Mouse (Mus musculus) A20 (cell line): ENCODE measurements at regions not wholly inside any gene's neighbourhood (a gene's known extent, or its start where the extent isn't known, plus 50 kb on each side); places are given as distances from the start of the nearest gene placed in this dataset.
A peak's percentile ranks its signal among the peaks of the same experiment; 100 is the strongest.

Source experiments
- DNase-seq: peaks from one replicate; pipeline ENCODE4 v3.0.0-alpha.2; 2011; ENCODE audit warnings: low read depth, low spot score

- no peak for DNase-seq
These were observed 351.8 kb downstream of the Osr1 start for GRCm38 (mm10) chr12:9921591-9922198.

DNA sequence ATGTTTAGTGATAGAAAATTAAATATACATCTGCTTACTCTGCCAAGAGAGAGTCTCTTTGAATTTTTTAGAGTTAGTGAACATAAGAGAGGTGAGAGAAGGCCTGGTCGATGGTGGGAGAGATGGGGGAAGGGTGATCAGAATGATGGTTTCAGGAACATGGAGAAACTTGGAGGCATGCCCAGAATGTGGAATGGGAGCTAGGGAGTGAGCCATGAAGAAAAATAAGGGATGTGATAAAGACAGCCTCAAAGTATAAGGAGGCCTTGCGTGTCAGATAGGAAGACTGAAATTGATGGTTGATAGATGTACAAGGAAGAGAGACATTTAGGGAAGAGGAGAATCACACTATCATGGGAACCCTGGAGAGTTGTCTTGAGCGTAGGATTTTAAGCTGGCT lies 354.6 kb downstream of the Osr1 start:
- no peak for DNase-seq

- DNase-seq, result no peak
These were observed 364.2 kb downstream of the Osr1 start for GRCm38 (mm10) chr12:9934158-9934557.

DNA sequence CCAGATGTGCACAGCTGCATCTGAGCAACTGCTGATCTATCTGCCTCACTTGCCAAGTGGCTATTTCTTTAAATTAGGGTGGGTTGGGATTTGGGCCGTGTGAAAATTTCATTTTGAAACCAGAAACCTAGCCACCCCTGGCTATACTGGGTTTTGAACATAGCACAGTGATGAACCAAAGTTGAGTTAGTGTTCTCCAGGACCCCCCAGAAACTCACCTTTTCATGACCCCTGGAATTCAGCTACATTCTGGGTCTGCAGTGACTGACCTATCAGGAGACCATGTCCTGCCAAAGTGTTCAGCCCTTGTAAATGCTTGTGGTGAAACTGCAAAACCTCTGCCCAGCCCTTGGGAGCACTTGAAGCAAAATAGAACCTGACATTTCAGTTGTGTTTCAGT lies 371.4 kb downstream of the Osr1 start:
- no peak for DNase-seq

- DNase-seq, result no peak
These were observed 371.9 kb downstream of the Osr1 start for GRCm38 (mm10) chr12:9941823-9942222.

DNA sequence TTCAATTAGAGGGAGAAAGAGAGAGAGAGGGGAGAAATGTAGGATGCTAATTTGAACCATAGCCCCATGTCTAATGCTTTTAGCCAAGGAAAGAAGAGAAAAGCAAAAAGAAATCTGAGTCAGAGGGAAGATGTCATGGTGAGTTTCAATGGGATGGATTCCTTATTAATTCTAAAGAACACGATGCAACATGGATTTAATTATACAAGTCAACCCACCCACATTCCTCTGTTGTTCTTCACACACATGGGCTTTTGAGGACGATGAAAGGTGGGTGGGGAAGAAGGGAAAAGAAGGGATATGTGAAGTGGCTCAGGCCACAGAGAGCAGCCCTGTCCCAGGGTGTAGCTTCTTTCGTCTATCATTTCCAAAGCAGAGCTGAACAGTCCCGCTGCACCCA lies 378.9 kb downstream of the Osr1 start:
- no peak for DNase-seq

DNA sequence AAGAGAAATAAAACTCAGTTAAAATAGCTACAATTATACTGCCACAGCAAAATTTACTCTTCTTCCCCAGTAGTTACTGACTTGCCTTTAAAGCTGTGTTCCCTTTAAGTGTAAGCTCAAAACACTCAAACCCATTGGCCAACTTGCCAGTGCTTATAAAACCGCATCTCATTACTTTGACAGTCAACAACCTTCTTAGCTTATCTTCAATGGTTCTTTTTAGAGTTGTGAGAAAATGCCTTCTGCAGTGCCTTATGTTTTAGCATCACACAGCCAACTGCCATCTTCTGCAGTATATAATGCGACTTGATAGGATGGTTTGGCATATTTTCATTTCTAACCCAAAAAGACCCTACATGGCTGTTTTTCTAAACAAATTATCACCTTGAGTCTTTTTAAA lies 382.5 kb downstream of the Osr1 start:
- DNase-seq, result no peak

DNA sequence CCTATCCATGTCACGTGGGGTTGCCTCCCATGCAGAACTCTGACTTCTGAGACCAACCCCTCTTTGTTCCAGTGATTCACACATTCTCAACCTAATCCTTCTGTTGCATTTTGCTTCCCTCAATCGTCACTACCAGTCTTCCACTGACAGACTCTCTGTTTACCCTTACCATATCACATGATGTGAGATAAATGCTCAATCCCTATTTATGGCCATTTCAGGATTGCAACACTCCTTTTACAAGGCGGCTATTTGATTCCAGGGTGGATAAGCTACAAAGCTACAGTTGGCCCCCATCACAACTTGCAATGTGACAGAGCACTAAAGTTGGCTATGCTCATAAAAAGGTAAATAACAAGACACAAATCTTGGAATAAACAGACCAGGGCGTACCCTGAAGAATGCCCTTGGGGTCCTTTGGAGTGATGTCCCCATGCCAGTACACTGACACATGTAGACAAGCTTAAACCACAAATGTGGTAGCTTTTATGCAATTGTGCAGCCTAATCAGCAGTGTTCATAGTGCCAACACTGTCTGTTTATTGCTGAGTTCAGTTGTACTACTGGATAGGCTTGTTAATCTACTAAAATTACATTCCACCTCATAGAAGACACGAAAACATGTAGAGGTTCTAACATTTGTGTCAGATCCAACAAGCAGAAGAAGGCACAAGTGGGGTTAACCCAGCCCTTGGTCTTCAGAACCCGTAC lies 384.4 kb downstream of the Osr1 start:
- DNase-seq, result no peak

DNA sequence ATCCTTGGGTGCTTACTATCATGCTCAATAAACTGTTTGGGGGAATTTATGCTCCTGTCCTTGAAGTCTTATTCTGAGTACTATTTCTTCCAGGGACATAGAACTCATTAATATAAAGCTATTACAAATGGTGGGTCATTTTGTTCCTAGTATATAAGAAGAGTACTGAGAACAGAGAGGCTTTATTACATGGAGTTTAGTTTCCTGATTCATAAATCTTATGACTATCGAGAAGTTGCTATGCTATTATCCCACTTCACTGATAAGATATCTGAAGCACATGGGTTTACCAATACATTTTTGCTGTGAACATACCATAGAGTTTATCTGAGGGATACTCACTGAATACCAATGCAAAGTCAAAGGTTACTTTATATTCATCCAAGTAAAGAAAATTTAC lies 399.5 kb downstream of the Osr1 start:
- no peak for DNase-seq

GRCm38 (mm10) chr12:9970771-9971170 lies 399.0 kb upstream of the Nt5c1b start:
- DNase-seq, result no peak

- no peak for DNase-seq
These were observed 391.2 kb upstream of the Nt5c1b start for GRCm38 (mm10) chr12:9978494-9979112.

DNA sequence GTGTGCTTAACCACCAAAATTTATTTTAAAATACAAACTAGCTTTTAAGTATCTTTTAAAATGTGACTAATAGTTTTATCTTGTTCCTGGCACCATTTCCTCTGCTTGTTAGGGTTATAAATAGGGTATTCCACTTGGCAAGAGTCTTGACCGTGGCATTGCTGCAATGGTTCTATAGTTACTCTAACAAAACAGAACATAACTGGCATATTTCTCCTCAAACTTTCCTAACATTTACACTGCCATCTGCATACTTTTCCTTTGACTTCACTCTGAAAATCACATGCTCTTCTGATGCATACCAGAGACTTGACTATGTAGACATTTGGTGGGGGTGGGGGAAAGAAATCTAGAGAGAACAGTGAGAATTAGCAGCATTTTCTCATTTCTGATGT lies 390.7 kb upstream of the Nt5c1b start:
- DNase-seq, result no peak

DNA sequence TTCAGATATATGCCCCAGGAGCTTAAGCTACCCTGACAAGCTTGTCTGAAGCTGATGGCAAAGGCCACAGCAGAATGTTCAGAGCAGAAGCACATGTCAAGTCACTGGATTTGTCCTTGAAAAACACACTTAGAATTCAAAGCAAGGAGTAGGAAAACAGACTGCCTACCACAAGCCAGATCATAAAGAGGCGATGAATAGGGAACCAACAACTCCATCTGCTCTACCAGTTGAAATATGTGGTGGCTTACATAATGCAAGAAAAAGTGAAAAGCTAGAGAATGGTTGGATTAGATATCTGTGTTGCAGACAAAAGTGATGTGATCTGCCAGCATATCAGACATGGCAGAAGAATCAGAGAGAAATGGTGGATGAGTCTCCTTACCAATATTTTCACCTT lies 378.5 kb upstream of the Nt5c1b start:
- DNase-seq, result no peak

- DNase-seq, result no peak
These were observed 374.1 kb upstream of the Nt5c1b start for GRCm38 (mm10) chr12:9995670-9996069.

DNA sequence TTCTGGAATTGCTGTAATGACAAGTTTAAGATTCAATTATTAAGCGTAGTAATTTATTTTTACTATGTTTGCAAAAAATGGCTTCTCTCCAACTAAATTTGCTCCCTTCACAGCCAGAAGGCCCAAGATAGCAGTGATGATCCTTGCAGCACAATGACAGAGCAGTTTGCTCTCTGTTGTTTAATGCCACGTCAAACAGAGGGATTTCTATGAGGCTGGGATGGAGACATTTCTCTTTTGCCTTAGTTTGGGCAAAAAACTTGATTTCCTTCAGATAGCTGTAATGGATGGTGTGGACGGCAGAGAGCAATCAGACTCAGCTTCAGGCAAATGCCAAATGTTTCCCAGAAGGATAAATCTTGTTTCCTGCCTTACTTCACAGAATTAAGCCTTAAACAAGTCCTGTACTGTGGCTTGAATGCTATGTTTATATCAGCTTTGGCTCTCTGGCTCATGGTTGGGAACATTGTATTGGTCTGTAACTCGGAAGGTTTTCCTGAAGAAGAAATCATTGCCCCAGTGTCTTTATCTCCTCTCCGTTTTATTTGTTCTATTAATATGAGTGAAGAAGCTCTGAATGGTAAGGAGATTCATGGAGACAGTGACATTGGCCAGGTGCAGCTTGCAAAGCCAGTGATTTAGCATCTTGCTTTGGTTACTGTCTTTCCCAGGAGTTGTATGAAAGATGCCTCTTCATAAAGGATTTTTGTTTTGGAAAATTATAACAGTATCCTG lies 373.2 kb upstream of the Nt5c1b start:
- no peak for DNase-seq

DNA sequence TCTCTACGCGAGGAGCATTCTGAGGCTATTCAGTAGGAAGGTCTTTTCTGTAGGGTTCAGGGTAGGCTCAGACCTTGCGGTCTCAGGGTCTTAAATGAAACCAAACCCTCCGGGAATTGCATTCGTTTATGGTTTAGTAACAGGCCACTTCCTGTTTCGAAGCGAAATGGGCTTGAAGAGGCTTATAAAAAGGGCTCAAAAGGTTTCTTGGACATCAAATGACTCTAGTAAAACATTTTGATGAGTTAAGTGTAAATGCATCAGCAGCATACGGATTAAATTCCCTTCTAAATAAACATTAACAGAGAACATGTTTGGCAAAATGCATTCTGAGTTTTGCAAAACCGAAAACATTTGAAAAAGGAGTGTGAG lies 372.6 kb upstream of the Nt5c1b start:
- DNase-seq, result no peak

DNA sequence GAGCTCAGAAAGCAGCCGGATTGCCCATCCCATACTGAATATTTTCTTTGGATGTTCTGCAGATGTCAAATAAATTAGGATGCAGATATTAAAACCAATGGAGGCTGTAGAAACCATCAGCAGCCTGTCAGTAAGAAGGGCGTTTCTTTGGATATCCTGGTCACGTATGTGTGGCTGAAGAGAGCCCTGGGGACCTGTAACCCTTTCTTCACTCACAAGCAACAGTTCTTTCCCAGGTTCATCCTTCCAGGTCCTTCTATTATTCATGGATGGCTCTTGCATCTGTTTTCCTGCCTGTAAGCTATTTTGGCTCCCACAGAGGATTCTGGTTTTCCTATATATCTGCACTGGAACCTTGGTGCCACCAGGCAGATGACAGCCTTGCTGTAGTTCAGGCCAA lies 372.2 kb upstream of the Nt5c1b start:
- no peak for DNase-seq

DNA sequence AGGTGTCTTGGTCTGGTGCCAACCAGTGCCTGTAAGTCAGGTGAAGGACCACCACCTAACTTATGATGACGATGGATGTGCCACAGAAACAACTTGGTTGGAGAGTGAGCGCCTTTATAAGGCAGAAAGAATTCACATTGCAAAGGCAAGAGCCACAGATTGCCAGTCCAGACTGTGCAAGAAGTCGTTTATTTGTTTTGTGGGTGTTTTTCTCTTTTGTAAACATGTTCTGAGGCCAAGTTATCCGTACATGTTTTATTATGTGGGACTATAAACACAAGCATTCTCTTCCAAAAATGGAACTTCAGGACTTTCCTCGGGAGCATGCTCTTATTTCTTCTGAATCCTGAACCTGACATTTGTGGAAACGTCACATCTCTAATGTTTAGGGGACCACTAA lies 369.8 kb upstream of the Nt5c1b start:
- no peak for DNase-seq

- DNase-seq, result peak; percentile 16
These were observed 361.3 kb upstream of the Nt5c1b start for GRCm38 (mm10) chr12:10008473-10008872.

DNA sequence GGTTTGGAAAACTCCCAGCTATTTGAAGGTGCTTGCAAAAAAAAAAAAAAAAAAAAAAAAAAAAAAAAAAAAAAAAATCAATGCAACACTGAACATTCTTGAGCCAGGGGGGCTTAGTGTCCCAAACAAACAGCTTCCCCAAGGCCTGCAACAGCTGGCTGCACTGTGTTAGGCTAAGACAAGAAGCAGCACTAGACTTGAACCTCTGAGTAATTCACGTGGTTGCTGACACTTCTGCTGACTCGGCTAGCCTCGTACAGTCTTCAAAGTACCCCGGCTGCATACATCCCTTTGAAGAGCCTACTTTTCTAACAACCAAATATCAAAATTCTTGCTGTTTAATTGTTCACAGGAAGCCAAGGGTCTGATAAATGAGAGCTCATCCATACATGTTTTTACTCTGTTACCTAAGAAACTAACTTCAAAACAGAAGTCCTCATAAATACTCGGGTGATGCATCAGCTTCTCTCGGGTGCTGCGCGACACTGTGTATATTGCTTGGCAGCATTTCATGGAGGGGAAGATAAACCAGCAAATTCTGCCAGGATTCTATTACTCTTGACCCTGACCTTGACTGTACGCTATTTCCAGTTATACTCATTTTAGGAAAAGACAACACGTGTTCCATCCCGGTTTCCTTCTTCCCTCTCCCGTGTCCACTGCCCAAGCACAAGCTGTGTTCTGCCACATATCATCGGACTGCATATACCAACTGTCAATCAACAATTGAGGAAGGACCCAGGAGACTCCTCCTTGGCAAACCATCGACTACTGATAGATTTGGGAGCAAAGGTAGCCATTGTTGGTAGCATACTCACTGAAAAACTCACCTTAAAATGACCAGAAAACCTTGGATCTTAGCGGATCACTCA lies 352.8 kb upstream of the Nt5c1b start:
- no peak for DNase-seq

GRCm38 (mm10) chr12:10035479-10035878 lies 334.3 kb upstream of the Nt5c1b start:
- DNase-seq, result no peak
